ENCODE assay signal across 20 mouse cellular contexts in genomic region chr17:24236921-24237320, GRCm38 (mm10). TPM values are rescaled to one million over a fixed set of nuclear protein-coding genes. Genes with fewer than 3 reads are reported as not detected.
DNase-seq lines count a peak whose midpoint lies in the region; ATAC-seq and TF ChIP-seq lines count a peak whose summit lies in the region.
"Had no signal": no experiment of that assay in that cellular context is flagged by ENCODE, and none has a peak within 500 bp of the region (broad histone marks: within the 10 kb centered on the region; RNA-seq: fewer than 3 reads in every experiment).

No protein-coding gene starts in this region.

- H3K4me3 ChIP-seq in heart, adult 2 months = no peak overlapping the region
- H3K4me3 ChIP-seq in heart, embryonic 15.5 days = no peak overlapping the region
- H3K4me3 ChIP-seq in thymus, adult 2 months (ENCODE audit: control insufficient read depth, insufficient read depth, low read length) = no peak overlapping the region
- no peak overlapping the region for H3K4me3 ChIP-seq in midbrain, embryonic 11.5 days (ENCODE audit: low read depth, low read length)
- H3K4me3 ChIP-seq: embryonic facial prominence, embryonic 12.5 days; forebrain, embryonic 10.5 days; hindbrain, embryonic 13.5 days; intestine, embryonic 15.5 days; liver, embryonic 13.5 days; midbrain, embryonic 10.5 days had no signal

- no peaks in the 10 kb centered on the region for H3K4me1 ChIP-seq in heart, adult 2 months (ENCODE audit: control insufficient read depth, insufficient read depth, low read length)
- peaks cover 2% of the 10 kb centered on the region for H3K4me1 ChIP-seq in heart, embryonic 15.5 days (replicated peaks)
- H3K4me1 ChIP-seq in thymus, adult 2 months (replicated peaks; ENCODE audit: control insufficient read depth, insufficient read depth, low read length) = no peaks in the 10 kb centered on the region
- no peaks in the 10 kb centered on the region for H3K4me1 ChIP-seq in midbrain, embryonic 11.5 days (ENCODE audit: control insufficient read depth, insufficient read depth, low read length)
- H3K4me1 ChIP-seq: embryonic facial prominence, embryonic 12.5 days; forebrain, embryonic 10.5 days; hindbrain, embryonic 13.5 days; intestine, embryonic 15.5 days; liver, embryonic 13.5 days; midbrain, embryonic 10.5 days had no signal

- H3K9ac ChIP-seq in heart, adult 2 months (ENCODE audit: low read depth, low read length) = no peak overlapping the region
- no peak overlapping the region for H3K9ac ChIP-seq in heart, embryonic 15.5 days
- no peak overlapping the region for H3K9ac ChIP-seq in midbrain, embryonic 11.5 days (ENCODE audit: low read length)
- H3K9ac ChIP-seq: embryonic facial prominence, embryonic 12.5 days; hindbrain, embryonic 13.5 days; intestine, embryonic 15.5 days; liver, embryonic 13.5 days had no signal

- no peak for TF ChIP-seq POLR2A in heart, adult 2 months (IDR thresholded peaks at IDR 0.05; ENCODE audit: insufficient read depth, low read depth, low read length)
- no peak for TF ChIP-seq POLR2A in thymus, adult 2 months (IDR thresholded peaks at IDR 0.05; ENCODE audit: control insufficient read depth, extremely low read depth, insufficient read depth, low read length, poor library complexity)

- intact Hi-C loops in heart, adult 2 months (cut with DNase I) = loop anchor here (10.0 kb wide), 1 partner anchor 68 kb away; no protein-coding TSS in a partner anchor
- intact Hi-C loops in heart, postnatal 25 days (cut with DNase I) = loop anchor here (2.0 to 10.0 kb wide), 2 partner anchors 70 to 148 kb away; no protein-coding TSS in a partner anchor

- no peak overlapping the region for H3K4me2 ChIP-seq in heart, embryonic 15.5 days
- H3K4me2 ChIP-seq in midbrain, embryonic 11.5 days = no peak overlapping the region
- H3K4me2 ChIP-seq: embryonic facial prominence, embryonic 12.5 days; hindbrain, embryonic 13.5 days; intestine, embryonic 15.5 days; liver, embryonic 13.5 days had no signal

- WGBS in heart, adult 2 months = 68% methylated on average over 7 of the region's 7 CpGs
- WGBS in heart, embryonic 15.5 days = 80% methylated on average over 7 of the region's 7 CpGs
- WGBS in thymus, adult 2 months = 98% methylated on average over 7 of the region's 7 CpGs
- WGBS in midbrain, embryonic 11.5 days = 96% methylated on average over 7 of the region's 7 CpGs

- no peaks in the 10 kb centered on the region for H3K79me2 ChIP-seq in heart, adult 2 months (replicated peaks; ENCODE audit: control insufficient read depth, insufficient read depth, low read length)

- no peaks in the 10 kb centered on the region for H3K36me3 ChIP-seq in heart, adult 2 months (ENCODE audit: control insufficient read depth, insufficient read depth, low read length)
- H3K36me3 ChIP-seq in heart, embryonic 15.5 days = peaks cover 94% of the 10 kb centered on the region
- peaks cover 89% of the 10 kb centered on the region for H3K36me3 ChIP-seq in thymus, adult 2 months (ENCODE audit: control insufficient read depth, insufficient read depth, low read length)
- peaks cover 41% of the 10 kb centered on the region for H3K36me3 ChIP-seq in midbrain, embryonic 11.5 days (ENCODE audit: control insufficient read depth, insufficient read depth, low read length)

- DNase-seq in heart, adult 2 months = peak; percentile 31 to 58
- no peak for DNase-seq in heart, postnatal 25 days (ENCODE audit: low spot score)
- peak; percentile 91 for DNase-seq in brain, adult 2 months (ENCODE audit: low read depth, low spot score)
- DNase-seq in cerebellum, adult 9-10 months = peak; percentile 81
- no peak for DNase-seq in thymus, adult 2 months
- no peak for DNase-seq in layer of hippocampus, adult 11-12 months (ENCODE audit: low spot score)
- DNase-seq in midbrain, embryonic 11.5 days (ENCODE audit: low spot score, missing footprints) = no peak
- DNase-seq: left cerebral cortex, postnatal 4 days; liver, embryonic 13.5 days; lung, postnatal 14 days; right cerebral cortex, postnatal 4 days; thymus, adult 18-20 months had no signal

- TF ChIP-seq EP300 in heart, adult 2 months (IDR thresholded peaks at IDR 0.05; ENCODE audit: insufficient read depth, low read depth, low read length) = peak; percentile 57; the same call in 1 of the 2 replicates

- peak; percentile 59 for TF ChIP-seq CTCF in heart, adult 2 months (IDR thresholded peaks at IDR 0.05)
- TF ChIP-seq CTCF in thymus, adult 2 months (IDR thresholded peaks at IDR 0.05; ENCODE audit: borderline replicate concordance, control insufficient read depth, extremely low read depth, insufficient read depth, low read length, poor library complexity) = no peak

- H3K9me3 ChIP-seq in heart, embryonic 15.5 days (replicated peaks) = no peaks in the 10 kb centered on the region
- no peaks in the 10 kb centered on the region for H3K9me3 ChIP-seq in midbrain, embryonic 11.5 days (ENCODE audit: control insufficient read depth, low read length)
- H3K9me3 ChIP-seq: embryonic facial prominence, embryonic 12.5 days; forebrain, embryonic 10.5 days; hindbrain, embryonic 13.5 days; intestine, embryonic 15.5 days; liver, embryonic 13.5 days; midbrain, embryonic 10.5 days had no signal

- no peak overlapping the region for H3K27ac ChIP-seq in heart, adult 2 months
- H3K27ac ChIP-seq in heart, embryonic 15.5 days = no peak overlapping the region
- H3K27ac ChIP-seq in thymus, adult 2 months (ENCODE audit: control insufficient read depth, insufficient read depth, low read length) = no peak overlapping the region
- H3K27ac ChIP-seq in midbrain, embryonic 11.5 days (ENCODE audit: low read depth, low read length) = no peak overlapping the region
- H3K27ac ChIP-seq: embryonic facial prominence, embryonic 12.5 days; forebrain, embryonic 10.5 days; hindbrain, embryonic 13.5 days; intestine, embryonic 15.5 days; kidney, postnatal 0 days; liver, embryonic 13.5 days; midbrain, embryonic 10.5 days had no signal

- H3K27me3 ChIP-seq in heart, adult 2 months (ENCODE audit: control insufficient read depth, insufficient read depth, low read length) = no peaks in the 10 kb centered on the region
- no peaks in the 10 kb centered on the region for H3K27me3 ChIP-seq in heart, embryonic 15.5 days
- no peaks in the 10 kb centered on the region for H3K27me3 ChIP-seq in thymus, adult 2 months (ENCODE audit: control insufficient read depth, insufficient read depth, low read length)
- no peaks in the 10 kb centered on the region for H3K27me3 ChIP-seq in midbrain, embryonic 11.5 days (ENCODE audit: control insufficient read depth, insufficient read depth, low read length)
- H3K27me3 ChIP-seq: embryonic facial prominence, embryonic 12.5 days; hindbrain, embryonic 13.5 days; intestine, embryonic 15.5 days; liver, embryonic 13.5 days had no signal

- 0 out of 2 replicates have a peak, but pooled peaks have one; percentile 60 for ATAC-seq in heart, embryonic 15.5 days (replicated peaks; ENCODE audit: insufficient number of reproducible peaks, insufficient read depth, low FRiP score, low read depth)
- no peak for ATAC-seq in midbrain, embryonic 11.5 days (ENCODE audit: low FRiP score)
- ATAC-seq: activated CD4-positive, CD25-positive, alpha-beta regulatory T cell, adult 4 months; intestine, embryonic 15.5 days had no signal

RNA-seq across cellular contexts. Expression of gene Ccnf, which starts 14.4 kb away (rescaled TPM):
- total RNA-seq in heart, adult 2 months (2021) = under 1 TPM; 0.57 to 0.59 TPM
- polyA plus RNA-seq in heart, adult 2 months (2012; rRNA removed) = 0.44 and 0.49 TPM in 2 replicates
- total RNA-seq in heart, postnatal 25 days (2021) = 1 to 10 TPM; 1.1 to 1.2 TPM
- polyA plus RNA-seq in heart, embryonic 15.5 days (2015; fragmentation: Nextera tagmentation; extraction: Ambion mirVana) = 29.2 and 36.1 TPM in 2 replicates
- 64.5 and 86.9 TPM in 2 replicates for polyA plus RNA-seq in thymus, adult 2 months (2012; rRNA removed)
- polyA plus RNA-seq in midbrain, embryonic 11.5 days (2014; fragmentation: Nextera tagmentation; extraction: Ambion mirVana) = 89.9 and 98.6 TPM in 2 replicates

RNA-seq across cellular contexts. Expression of gene Tedc2, which starts 16.3 kb away (rescaled TPM):
- 1 to 10 TPM; 2.0 TPM for total RNA-seq in heart, adult 2 months (2021)
- 3.8 and 5.2 TPM in 2 replicates for polyA plus RNA-seq in heart, adult 2 months (2012; rRNA removed)
- 1 to 10 TPM; 1.7 to 2.2 TPM for total RNA-seq in heart, postnatal 25 days (2021)
- polyA plus RNA-seq in heart, embryonic 15.5 days (2015; fragmentation: Nextera tagmentation; extraction: Ambion mirVana) = 4.3 and 7.3 TPM in 2 replicates
- polyA plus RNA-seq in thymus, adult 2 months (2012; rRNA removed) = 17.6 and 20.0 TPM in 2 replicates
- polyA plus RNA-seq in midbrain, embryonic 11.5 days (2014; fragmentation: Nextera tagmentation; extraction: Ambion mirVana) = 15.1 and 16.9 TPM in 2 replicates

RNA-seq across cellular contexts. Expression of gene Ntn3, which starts 27.6 kb away (rescaled TPM):
- 1 to 10 TPM in 1 of 2 experiments, under 1 TPM in 1; 0.97 to 1.0 TPM for total RNA-seq in heart, adult 2 months (2021)
- polyA plus RNA-seq in heart, adult 2 months (2012; rRNA removed) = 0.64 and 1.1 TPM in 2 replicates
- under 1 TPM; 0.64 to 0.73 TPM for total RNA-seq in heart, postnatal 25 days (2021)
- 1.9 and 2.9 TPM in 2 replicates for polyA plus RNA-seq in heart, embryonic 15.5 days (2015; fragmentation: Nextera tagmentation; extraction: Ambion mirVana)
- polyA plus RNA-seq in thymus, adult 2 months (2012; rRNA removed) = 0.71 and 1.5 TPM in 2 replicates
- 2.3 and 3.0 TPM in 2 replicates for polyA plus RNA-seq in midbrain, embryonic 11.5 days (2014; fragmentation: Nextera tagmentation; extraction: Ambion mirVana)
- polyA plus RNA-seq: activated CD4-positive, CD25-positive, alpha-beta regulatory T cell, adult 4 months had no signal

RNA-seq across cellular contexts. Expression of gene Tbc1d24, which starts 31.6 kb away (rescaled TPM):
- 10 to 100 TPM; 10.3 to 11.0 TPM for total RNA-seq in heart, adult 2 months (2021)
- 11.3 and 29.1 TPM in 2 replicates for polyA plus RNA-seq in heart, adult 2 months (2012; rRNA removed)
- total RNA-seq in heart, postnatal 25 days (2021) = 1 to 10 TPM; 8.3 to 9.4 TPM
- polyA plus RNA-seq in heart, embryonic 15.5 days (2015; fragmentation: Nextera tagmentation; extraction: Ambion mirVana) = 3.6 and 3.8 TPM in 2 replicates
- polyA plus RNA-seq in thymus, adult 2 months (2012; rRNA removed) = 14.5 and 16.8 TPM in 2 replicates
- polyA plus RNA-seq in midbrain, embryonic 11.5 days (2014; fragmentation: Nextera tagmentation; extraction: Ambion mirVana) = 6.5 and 7.3 TPM in 2 replicates

Comparison
In these comparisons a context has a peak if more than half of its experiments do, and no peak if none do; other contexts are left out.
1. DNase-seq: peak in heart, adult 2 months (2 of 2), brain, adult 2 months (single experiment) and cerebellum, adult 9-10 months (single experiment); none in heart, postnatal 25 days (single experiment), thymus, adult 2 months (single experiment), layer of hippocampus, adult 11-12 months (single experiment) and midbrain, embryonic 11.5 days (single experiment).
2. RNA of gene Ccnf, which starts 14.4 kb away (polyA plus RNA-seq): 89.9 to 98.6 TPM in midbrain, embryonic 11.5 days, 64.5 to 86.9 TPM in thymus, adult 2 months and 29.2 to 36.1 TPM in heart, embryonic 15.5 days; 0.44 to 0.49 TPM in heart, adult 2 months; every median in the first group is over 10 times any median in the second.